Mouse (Mus musculus) cerebellum, postnatal 10 days (tissue): ENCODE results near the gene Endod1.

Experiments used
- DNase-seq, 2 experiments: peaks; one replicate each; pipeline ENCODE4 v3.0.0; 2021; ENCODE audit warnings: mixed read lengths in 2 of 2

Endod1 gene

DNA sequence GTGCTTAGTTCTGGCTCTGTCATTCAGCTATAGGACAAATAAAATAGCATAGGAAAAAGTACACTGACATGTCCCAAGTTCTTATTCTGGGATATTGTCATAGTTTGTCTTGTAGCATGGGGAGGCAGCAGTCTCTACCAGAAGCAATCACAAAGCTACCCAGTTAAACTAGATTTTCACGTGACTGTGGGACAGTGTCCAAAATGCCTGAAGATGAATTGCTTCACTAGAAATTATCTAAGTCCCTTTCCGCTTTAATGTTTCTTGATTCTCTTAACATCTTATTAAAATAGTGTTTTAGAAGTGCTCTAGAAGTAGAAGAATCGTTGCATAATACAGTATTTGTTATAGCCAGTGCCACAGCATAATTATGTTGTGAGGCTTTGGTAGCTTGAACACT, 67.3 kb downstream of the Endod1 start:
- DNase-seq, result no peak

DNA sequence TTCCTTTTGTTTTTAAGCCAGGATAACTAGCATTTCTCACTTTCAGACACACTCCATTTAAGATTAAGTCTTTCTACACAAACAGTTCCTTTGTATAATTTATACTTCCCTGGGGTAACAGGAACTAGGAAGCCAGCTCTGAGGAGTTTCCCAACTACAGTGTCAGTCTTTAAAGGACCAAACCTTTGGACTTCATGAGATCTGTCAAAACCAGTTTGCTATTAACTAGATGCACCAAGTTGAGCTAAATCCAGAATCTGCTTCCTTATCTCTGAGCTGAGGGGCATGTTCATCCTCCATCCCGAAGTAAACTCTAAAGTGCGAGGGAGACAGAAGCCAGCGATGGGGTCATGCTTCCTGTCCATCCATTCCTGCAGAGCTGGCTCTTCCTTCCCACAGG, 74.0 kb downstream of the Endod1 start:
- no peak for DNase-seq

DNA sequence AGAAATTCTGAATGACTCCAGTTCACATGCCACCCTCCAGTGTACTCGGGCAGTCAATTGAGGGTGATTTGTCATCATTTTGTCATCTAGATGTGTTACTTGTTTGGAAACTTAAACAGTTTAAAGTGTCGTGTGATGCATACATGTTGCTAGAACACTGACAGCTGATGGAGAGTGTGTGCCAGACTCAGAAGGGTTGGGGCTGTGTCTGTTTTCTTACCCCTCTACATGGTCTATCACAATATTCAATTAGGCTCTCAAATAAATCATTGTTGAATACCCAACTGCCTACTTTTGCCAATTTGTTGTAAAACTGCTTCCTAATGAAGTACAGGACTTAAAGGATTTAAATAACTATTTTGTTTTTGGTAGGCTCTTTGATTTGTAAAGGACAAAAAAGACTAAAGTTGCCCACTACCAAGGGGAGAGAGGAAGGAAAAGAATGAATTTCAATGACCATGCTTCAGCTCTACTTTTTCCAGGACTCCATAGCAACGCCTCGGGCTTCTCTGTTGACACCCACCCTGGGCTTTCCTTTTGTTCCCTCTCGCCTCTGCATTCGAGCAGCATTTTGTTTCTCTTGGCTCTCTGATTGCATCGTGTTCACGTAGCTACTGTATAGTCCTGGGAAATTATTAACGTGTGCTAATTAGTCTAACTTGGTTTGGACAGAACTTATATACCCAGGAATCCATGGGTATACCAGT, 76.9 kb downstream of the Endod1 start:
- DNase-seq, result no peak
